Mouse (Mus musculus) hindbrain, embryonic 13.5 days (tissue): Measurements from ENCODE around the gene Slc4a8. TPM values are rescaled to one million over a fixed set of nuclear protein-coding genes. Genes with fewer than 3 reads are reported as not detected.

Source experiments
- ATAC-seq: fragments of 200-750 bp; cut with Nextera tagmentation; 2 replicates; pipeline ENCODE4 v1.8.0; 2017; ENCODE audit warnings: moderate TSS enrichment; ENCODE audit not compliant: low FRiP score
- H3K27ac ChIP-seq: fragments of 300-500 bp; sonication (generic); 2 replicates; pipeline ENCODE4 v1.5.1; 2015; ENCODE audit warnings: inconsistent platforms, mild to moderate bottlenecking, moderate library complexity
- H3K27me3 ChIP-seq: fragments of 300-500 bp; sonication (generic); 2 replicates; pipeline ENCODE4 v1.6.1; 2015; ENCODE audit warnings: mild to moderate bottlenecking, inconsistent platforms
- H3K36me3 ChIP-seq: fragments of 300-500 bp; sonication (generic); 2 replicates; pipeline ENCODE4 v1.6.1; 2015; ENCODE audit warnings: mild to moderate bottlenecking, inconsistent platforms
- H3K4me1 ChIP-seq: fragments of 300-500 bp; sonication (generic); replicated peaks from 2 replicates; pipeline ENCODE4 v1.6.1; 2015; ENCODE audit warnings: inconsistent platforms
- H3K4me2 ChIP-seq: fragments of 300-500 bp; sonication (generic); 2 replicates; pipeline ENCODE4 v1.6.1; 2015; ENCODE audit warnings: inconsistent platforms, mild to moderate bottlenecking, moderate library complexity
- H3K4me3 ChIP-seq: fragments of 300-500 bp; sonication (generic); 2 replicates; pipeline ENCODE4 v1.5.1; 2015; ENCODE audit warnings: mild to moderate bottlenecking, inconsistent platforms
- H3K9ac ChIP-seq: fragments of 300-500 bp; sonication (generic); 2 replicates; pipeline ENCODE4 v1.6.1; 2015; ENCODE audit warnings: mild to moderate bottlenecking, inconsistent platforms
- H3K9me3 ChIP-seq: fragments of 300-500 bp; sonication (generic); 2 replicates; pipeline ENCODE4 v1.6.1; 2016; ENCODE audit warnings: inconsistent platforms
- WGBS: fragments of 180-500 bp; shearing (Covaris S2); methylation state at CpG from one replicate; pipeline ENCODE4 v1.1.7; 2015; 5-methylcytosine and 5-hydroxymethylcytosine counted together
- polyA plus RNA-seq: library from polyadenylated mRNA; unstranded; fragments of >200 nt; fragmentation: Nextera tagmentation; extraction: Ambion mirVana; gene quantifications from 2 replicates; pipeline ENCODE4 v1.2.1, GENCODE M21; 2015

Gene Slc4a8
- polyA plus RNA-seq, 1 experiment from 2014 or later = 26.2 TPM

DNA sequence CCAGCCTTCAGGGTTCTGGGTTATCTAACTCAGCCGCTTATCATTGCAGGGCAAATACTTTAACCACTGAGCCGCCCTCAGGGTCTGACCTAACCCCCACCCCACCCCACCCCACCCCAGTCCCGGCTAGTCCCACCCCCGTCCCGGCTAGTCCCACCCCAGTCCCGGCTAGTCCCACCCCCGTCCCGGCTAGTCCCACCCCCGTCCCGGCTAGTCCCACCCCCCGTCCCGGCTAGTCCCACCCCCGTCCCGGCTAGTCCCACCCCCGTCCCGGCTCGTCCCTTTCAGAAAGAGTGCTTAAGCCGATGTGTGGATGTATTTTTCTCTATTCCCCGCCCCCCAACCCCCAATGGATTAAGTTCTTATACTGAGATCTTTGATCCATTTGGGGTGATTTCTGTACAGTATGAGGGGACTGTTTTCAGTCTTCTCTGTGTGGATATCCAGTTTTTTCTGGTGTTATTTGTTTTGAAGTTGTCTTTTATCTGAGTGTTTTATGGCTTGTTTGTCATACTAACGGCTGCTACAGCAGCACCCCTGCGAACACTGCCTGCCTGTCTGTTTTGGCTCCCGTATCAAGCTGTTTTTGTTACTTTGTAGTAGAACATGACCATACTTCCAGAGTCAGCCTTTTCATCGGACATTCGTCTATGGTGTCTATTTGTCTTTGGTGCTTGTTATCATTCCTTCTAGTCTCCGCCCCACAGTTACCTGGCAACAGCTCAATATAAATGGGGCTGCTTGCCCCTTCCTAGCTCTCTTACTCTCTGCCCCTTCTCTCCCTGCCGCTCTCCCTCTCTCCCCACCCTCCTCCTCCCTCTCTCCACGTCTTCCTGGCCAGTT, 14.2 kb upstream of the Slc4a8 start:
- no peak for ATAC-seq

DNA sequence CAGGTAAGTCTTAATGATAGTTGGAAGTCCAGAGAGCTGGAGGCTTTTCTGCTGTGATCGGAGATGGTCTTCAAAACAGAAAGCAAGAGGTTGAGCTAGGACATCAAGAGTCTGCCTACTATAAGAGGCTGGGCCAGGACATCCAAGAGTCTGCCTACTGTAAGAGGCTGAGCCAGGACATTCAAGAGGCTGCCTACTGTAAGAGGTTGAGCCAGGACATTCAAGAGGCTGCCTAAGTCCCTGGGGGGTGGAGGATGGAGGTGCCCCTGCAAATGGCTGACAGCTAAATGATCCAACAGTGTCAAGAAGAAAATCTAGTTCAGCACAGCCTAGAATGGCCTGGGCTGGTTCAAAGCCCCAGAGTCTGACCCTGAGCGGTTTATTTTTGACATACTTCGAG, 13.0 kb upstream of the Slc4a8 start:
- 86% methylated on average over 3 of the region's 3 CpGs for WGBS
- ATAC-seq = no peak
- Histone ChIP-seq H3K27me3 (peaks cover 8% of the 10 kb centered on the region), H3K4me3 (no peak overlapping the region), H3K27ac (no peak overlapping the region), H3K4me1 (peaks cover 12% of the 10 kb centered on the region), H3K36me3 (no peaks in the 10 kb centered on the region), H3K9me3 (no peaks in the 10 kb centered on the region), H3K4me2 (no peak overlapping the region), H3K9ac (no peak overlapping the region)

More for the DNA sequence above, 14.2 kb upstream of the Slc4a8 start:
- WGBS = 3% methylated on average over 27 of the region's 27 CpGs
- peak overlapping the region; percentile 52 for H3K4me2 ChIP-seq
- H3K4me1 ChIP-seq = peaks cover 12% of the 10 kb centered on the region
- H3K36me3 ChIP-seq = no peaks in the 10 kb centered on the region
- H3K9ac ChIP-seq = peak overlapping the region; percentile 29; the same call in 1 of the 2 replicates
- H3K27me3 ChIP-seq = peaks cover 5% of the 10 kb centered on the region
- no peak overlapping the region for H3K27ac ChIP-seq
- peak overlapping the region; percentile 25 for H3K4me3 ChIP-seq
- H3K9me3 ChIP-seq = no peaks in the 10 kb centered on the region

DNA sequence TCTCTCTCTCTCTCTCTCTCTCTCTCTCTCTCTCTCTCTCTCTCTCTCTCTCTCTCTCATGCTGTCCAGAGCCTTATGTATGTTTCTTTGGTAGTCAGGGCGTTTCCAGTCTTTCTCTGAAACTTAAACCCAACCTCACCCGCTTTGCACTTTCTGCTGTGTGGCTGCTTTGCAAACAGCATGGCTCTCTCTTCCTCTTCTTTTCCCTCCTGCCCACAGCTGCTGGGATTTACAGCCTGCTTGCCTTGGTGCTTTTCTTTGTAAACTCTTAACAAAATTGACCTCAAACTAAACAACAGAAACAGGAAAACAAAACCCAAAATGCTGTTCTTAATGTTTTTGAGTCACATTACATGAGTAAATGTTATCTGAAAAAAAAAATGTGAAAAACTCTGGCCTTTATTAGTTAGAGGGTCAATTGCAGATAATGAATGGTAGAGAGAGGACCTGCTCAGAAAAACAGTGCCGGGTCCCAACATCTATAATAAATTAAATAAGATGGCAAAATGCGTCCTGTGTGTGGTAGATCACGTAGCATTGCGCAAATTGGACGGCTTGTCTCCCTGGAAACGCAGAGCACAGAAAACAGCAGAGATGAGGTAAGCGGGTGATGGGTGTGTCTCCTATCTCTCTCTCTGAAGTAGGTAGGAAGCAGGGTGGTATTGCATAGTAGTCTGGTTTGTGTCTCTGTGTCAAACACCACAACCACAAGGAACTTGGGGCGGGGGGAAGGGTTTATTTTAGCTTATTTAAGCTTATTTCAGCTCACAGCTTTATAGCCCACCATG, 11.6 kb upstream of the Slc4a8 start:
- no peak overlapping the region for H3K4me2 ChIP-seq
- no peak overlapping the region for H3K9ac ChIP-seq
- H3K9me3 ChIP-seq = no peaks in the 10 kb centered on the region
- ATAC-seq = no peak
- H3K4me1 ChIP-seq = peaks cover 12% of the 10 kb centered on the region
- WGBS = 75% methylated on average over 10 of the region's 10 CpGs
- H3K36me3 ChIP-seq = no peaks in the 10 kb centered on the region
- H3K27me3 ChIP-seq = peaks cover 8% of the 10 kb centered on the region
- no peak overlapping the region for H3K27ac ChIP-seq
- no peak overlapping the region for H3K4me3 ChIP-seq

DNA sequence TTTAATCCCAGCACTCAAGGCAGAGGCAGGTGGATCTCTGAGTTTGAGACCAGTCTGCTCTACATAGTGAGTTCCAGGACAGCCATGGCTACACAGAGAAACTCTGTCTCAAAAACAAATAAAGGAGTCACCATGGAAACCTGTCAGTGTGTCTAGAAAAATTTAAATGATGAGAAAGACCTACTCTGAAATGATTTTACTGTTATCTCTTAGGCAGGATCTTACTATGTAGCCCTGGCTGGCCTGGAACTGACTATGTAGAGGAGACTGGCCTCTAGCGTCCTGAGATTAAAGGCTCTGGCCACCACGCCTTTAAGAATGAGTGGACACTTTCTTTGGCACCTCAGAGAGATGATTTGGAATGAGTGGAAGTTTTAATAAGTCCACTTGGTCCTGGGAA, 9.1 kb upstream of the Slc4a8 start:
- Histone ChIP-seq H3K4me3 (no peak overlapping the region), H3K36me3 (no peaks in the 10 kb centered on the region), H3K9ac (no peak overlapping the region), H3K27ac (no peak overlapping the region), H3K27me3 (0 out of 2 replicates have a peak, but pooled peaks cover 3% of the 10 kb centered on the region), H3K9me3 (no peaks in the 10 kb centered on the region), H3K4me2 (no peak overlapping the region), H3K4me1 (peaks cover 14% of the 10 kb centered on the region)
- no peak for ATAC-seq
- WGBS = 82% methylated on average over 2 of the region's 2 CpGs

DNA sequence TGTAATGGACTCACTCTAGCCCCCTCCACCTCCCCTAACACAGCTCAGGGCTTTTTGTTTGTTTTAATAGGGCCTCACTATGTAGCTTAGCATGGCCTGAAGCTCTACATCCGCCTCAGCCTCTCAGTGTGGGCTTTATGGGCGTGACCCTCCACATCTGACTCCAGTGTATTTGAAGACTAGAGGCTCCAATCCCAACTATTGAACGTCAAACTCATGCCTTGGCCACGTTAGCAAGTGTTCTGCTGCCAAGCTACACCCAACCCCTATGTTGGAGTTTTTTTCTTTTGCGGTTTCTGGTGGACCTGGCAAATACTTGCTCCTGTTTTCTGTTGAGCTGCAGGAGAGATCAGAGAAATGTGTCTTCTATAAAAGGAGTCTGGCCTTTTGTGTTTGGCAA, 8.5 kb upstream of the Slc4a8 start:
- no peaks in the 10 kb centered on the region for H3K36me3 ChIP-seq
- no peak overlapping the region for H3K9ac ChIP-seq
- H3K27ac ChIP-seq = no peak overlapping the region
- no peak for ATAC-seq
- H3K27me3 ChIP-seq = 0 out of 2 replicates have a peak, but pooled peaks cover 3% of the 10 kb centered on the region
- 64% methylated on average over 5 of the region's 5 CpGs for WGBS
- no peak overlapping the region for H3K4me2 ChIP-seq
- H3K4me1 ChIP-seq = peaks cover 12% of the 10 kb centered on the region
- no peak overlapping the region for H3K4me3 ChIP-seq
- no peaks in the 10 kb centered on the region for H3K9me3 ChIP-seq

DNA sequence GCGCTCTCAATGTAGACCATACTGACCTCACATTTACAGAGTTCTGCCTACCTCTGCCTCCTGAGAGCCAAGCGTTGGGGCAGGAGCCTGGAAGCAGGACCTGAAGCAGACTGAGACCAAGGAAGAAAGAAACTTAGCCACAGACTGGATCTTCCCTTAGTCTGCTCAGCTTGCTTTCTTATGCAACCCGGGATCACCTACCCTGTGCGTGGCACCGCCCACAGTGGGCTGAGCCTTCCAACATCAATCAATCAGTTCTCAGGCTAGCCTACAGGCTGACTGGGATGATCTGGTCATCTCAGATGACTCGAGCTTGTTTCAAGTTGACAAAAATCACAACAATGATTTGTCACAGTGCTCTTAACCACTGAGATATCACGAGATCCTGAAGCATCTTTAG, 7.5 kb upstream of the Slc4a8 start:
- no peak for ATAC-seq
- WGBS = 44% methylated on average over 7 of the region's 7 CpGs
- H3K4me1 ChIP-seq = peaks cover 12% of the 10 kb centered on the region

DNA sequence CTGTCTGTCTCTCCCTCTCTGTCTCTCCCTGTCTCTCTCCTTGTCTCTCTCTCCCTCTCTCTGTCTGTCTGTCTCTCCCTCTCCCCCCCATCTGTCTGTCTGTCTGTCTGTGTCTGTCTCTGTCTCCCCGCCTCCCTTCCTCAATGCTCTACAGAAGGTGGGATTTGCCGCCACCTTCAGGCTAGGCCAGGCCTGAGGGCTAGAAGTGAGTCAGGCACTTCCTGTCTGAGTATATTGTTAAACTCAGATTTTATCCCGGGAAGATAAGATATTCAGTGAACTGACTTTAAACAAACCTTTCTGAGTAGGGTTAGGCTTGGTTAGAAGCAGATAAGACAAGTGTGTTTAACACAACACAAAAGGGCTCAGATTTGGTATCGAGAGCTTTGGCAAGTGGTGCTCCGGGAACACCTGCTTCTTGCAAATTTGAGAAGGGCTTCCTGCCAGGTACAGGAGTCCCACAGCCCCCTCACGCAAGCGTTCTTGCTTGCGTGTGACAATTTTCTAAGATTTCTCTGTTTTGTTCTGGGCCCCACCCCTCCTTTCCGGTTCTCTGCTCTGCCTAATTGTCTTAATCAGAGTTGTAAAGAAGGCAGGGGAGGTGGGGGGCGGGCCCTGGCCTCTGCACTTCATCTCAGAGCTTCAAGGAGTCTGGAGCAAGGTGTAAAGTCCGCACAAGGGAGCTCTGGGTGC, 6.6 kb upstream of the Slc4a8 start:
- 16% methylated on average over 11 of the region's 11 CpGs for WGBS
- no peak for ATAC-seq
- H3K27me3 ChIP-seq = 0 out of 2 replicates have a peak, but pooled peaks cover 3% of the 10 kb centered on the region

More for the DNA sequence above, 7.5 kb upstream of the Slc4a8 start:
- Histone ChIP-seq H3K4me3 (no peak overlapping the region), H3K36me3 (no peaks in the 10 kb centered on the region), H3K9me3 (no peaks in the 10 kb centered on the region), H3K4me2 (no peak overlapping the region), H3K27ac (no peak overlapping the region), H3K27me3 (0 out of 2 replicates have a peak, but pooled peaks cover 3% of the 10 kb centered on the region), H3K9ac (no peak overlapping the region)

DNA sequence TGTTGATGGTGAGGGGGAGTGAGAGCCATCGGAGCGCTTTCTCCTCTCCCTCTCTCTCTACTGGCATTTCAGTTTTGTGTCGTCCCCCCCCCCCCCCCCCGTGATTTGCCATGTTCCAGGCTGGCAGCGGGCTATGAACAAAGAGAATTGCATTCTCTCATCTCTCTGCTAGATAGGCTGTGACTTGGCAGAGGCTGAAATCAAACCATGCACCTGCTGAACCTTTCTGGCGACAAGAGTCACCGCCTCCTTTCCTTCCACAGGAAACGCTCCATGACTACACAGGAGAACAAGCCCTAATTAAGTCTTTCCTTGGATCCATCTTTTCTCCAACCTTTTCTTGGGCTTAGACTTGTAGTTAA, 6.1 kb upstream of the Slc4a8 start:
- Histone ChIP-seq H3K4me2 (peak overlapping the region; percentile 27), H3K27me3 (0 out of 2 replicates have a peak, but pooled peaks cover 3% of the 10 kb centered on the region)
- ATAC-seq = no peak

More for the DNA sequence above, 6.6 kb upstream of the Slc4a8 start:
- H3K9ac ChIP-seq = 0 out of 2 replicates have a peak overlapping the region, but pooled peaks have one; percentile 60
- H3K4me3 ChIP-seq = no peak overlapping the region
- H3K4me2 ChIP-seq = peak overlapping the region; percentile 27
- H3K9me3 ChIP-seq = no peaks in the 10 kb centered on the region
- H3K27ac ChIP-seq = no peak overlapping the region
- H3K4me1 ChIP-seq = peaks cover 12% of the 10 kb centered on the region
- no peaks in the 10 kb centered on the region for H3K36me3 ChIP-seq

DNA sequence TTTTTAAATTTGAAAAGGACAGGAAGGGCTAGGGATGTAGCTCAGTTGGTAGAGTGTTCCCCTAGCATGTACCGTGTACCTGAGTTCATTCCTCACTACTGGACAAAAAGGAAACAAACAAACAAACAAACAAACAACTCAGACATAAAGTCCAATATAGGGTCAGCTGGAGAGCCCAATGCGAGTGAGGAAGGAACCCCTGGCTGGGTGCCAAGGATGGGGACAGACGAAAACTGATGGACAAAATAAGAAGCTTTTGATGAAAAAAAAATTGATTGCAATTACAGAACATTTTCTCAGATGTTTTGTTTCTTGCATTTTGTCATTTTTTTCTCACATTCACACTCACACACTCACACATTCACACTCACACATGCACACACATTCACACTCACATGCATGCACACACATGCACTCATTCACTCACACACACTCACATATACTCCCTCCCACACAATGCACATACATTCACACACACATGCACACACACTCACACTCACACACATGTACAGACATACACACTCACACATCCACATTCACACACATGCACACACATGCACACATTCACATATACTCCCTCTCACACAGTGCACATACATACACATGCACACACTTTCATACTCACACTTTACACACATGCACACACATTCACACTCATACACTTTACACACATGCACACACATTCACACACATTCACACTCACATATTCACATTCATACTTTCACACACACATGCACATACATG, 5.5 kb upstream of the Slc4a8 start:
- no peaks in the 10 kb centered on the region for H3K36me3 ChIP-seq
- no peak overlapping the region for H3K9ac ChIP-seq
- H3K9me3 ChIP-seq = no peaks in the 10 kb centered on the region
- H3K4me2 ChIP-seq = no peak overlapping the region
- H3K4me1 ChIP-seq = peaks cover 20% of the 10 kb centered on the region
- 0 out of 2 replicates have a peak, but pooled peaks cover 3% of the 10 kb centered on the region for H3K27me3 ChIP-seq
- 78% methylated on average over 3 of the region's 3 CpGs for WGBS
- H3K4me3 ChIP-seq = no peak overlapping the region
- no peak for ATAC-seq
- H3K27ac ChIP-seq = no peak overlapping the region

More for the DNA sequence above, 6.1 kb upstream of the Slc4a8 start:
- Histone ChIP-seq H3K36me3 (no peaks in the 10 kb centered on the region), H3K27ac (no peak overlapping the region), H3K9ac (0 out of 2 replicates have a peak overlapping the region, but pooled peaks have one; percentile 60), H3K9me3 (no peaks in the 10 kb centered on the region), H3K4me1 (peaks cover 15% of the 10 kb centered on the region), H3K4me3 (no peak overlapping the region)
- WGBS = 41% methylated on average over 6 of the region's 8 CpGs

DNA sequence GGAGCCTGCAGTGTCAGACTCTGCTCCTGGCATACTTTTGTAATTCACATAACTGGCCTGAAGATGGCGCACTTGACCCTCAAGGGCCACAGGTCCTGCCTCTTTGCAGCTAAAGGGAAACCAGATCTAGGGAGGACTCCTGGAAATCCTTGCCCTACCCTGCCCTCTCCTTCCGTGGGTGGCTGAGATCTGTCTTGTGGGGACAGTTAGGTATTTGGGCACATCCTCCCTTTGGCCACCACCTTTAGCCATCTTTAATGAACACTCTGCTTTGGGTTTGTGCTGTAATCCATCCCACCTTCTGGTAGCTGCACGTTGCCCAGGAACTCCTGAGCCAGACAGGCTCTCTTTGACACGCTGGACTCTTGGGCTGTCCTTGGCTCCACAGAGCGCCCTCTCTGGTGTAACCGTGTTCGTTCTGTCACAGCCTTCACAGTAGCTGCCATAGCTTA, 4.0 kb upstream of the Slc4a8 start:
- 0 out of 2 replicates have a peak, but pooled peaks cover 3% of the 10 kb centered on the region for H3K27me3 ChIP-seq
- no peak overlapping the region for H3K4me3 ChIP-seq
- no peak overlapping the region for H3K27ac ChIP-seq
- ATAC-seq = no peak
- no peaks in the 10 kb centered on the region for H3K36me3 ChIP-seq
- H3K4me1 ChIP-seq = peaks cover 29% of the 10 kb centered on the region
- no peak overlapping the region for H3K4me2 ChIP-seq
- H3K9ac ChIP-seq = no peak overlapping the region
- H3K9me3 ChIP-seq = no peaks in the 10 kb centered on the region
- WGBS = 1% methylated on average over 7 of the region's 7 CpGs

DNA sequence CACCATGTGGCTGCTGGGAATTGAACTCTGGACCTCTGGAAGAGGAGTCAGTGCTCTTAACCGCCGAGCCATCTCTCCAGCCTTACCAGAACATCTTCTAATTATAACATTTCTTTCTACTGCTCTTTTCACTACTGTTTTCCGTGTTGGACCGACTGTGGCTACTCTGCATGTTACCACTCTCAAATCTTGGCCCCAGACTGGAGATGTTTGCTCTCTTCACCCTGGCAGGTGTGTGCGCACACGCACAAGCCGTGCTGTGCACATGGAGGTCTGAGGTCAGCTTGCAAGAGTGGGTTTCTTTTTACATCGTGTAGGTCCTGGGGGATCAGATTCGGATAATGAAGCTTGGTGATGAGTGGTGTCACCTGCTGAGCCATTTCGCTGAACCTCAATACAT, 2.3 kb upstream of the Slc4a8 start:
- Histone ChIP-seq H3K9me3 (no peaks in the 10 kb centered on the region), H3K27me3 (no peaks in the 10 kb centered on the region), H3K4me1 (peaks cover 46% of the 10 kb centered on the region), H3K27ac (no peak overlapping the region), H3K4me3 (no peak overlapping the region), H3K9ac (no peak overlapping the region), H3K4me2 (no peak overlapping the region), H3K36me3 (no peaks in the 10 kb centered on the region)
- WGBS = 87% methylated on average over 10 of the region's 10 CpGs
- no peak for ATAC-seq
